Mouse (Mus musculus): ENCODE measurements around the gene Myo1e. TPM values are rescaled to one million over a fixed set of nuclear protein-coding genes. Genes with fewer than 3 reads are reported as not detected.

The Myo1e gene
- total and polyA plus RNA-seq, 3 experiments = 0.14 to 0.49 TPM; not detected in 1

DNA sequence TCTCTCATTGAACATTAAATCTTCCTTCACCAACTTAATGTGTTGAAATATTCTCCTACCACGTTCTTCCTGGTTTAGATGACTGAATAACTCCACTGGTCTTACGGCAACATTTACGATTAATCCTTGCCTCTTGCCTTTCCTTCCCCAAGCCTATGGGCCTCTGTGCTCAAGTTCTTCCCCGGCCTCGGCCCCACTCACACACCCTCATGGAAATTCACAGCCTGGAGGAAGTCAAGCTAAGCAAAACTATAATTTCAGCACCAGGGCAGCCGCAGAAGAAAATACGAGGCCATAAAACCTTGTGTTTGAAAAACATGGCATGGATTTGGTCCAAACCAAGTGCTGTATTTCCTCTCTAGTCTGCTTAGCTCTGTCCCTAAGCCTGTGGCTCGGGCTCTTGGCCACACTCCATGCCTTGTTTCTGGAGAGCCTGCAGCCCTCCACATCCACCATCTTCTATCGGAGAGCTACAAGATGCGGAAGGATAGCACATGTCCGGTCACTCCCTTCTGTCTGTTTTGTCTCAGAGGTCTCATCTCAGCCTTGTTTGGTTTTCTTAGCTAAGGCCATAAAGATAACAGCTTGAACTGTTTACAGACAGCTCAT, 124.7 kb downstream of the Myo1e start:
- DNase-seq (ENCODE audit: low spot score) = no peak
- H3K4me1 ChIP-seq (ENCODE audit: insufficient read depth, low read depth, low read length) = no peaks in the 10 kb centered on the region
- no peaks in the 10 kb centered on the region for H3K36me3 ChIP-seq (replicated peaks)
- no peak for TF ChIP-seq GATA2 (IDR thresholded peaks at IDR 0.05; ENCODE audit: borderline replicate concordance, low read depth, low read length)
- no peak for TF ChIP-seq POLR2AphosphoS5 (IDR thresholded peaks at IDR 0.05; ENCODE audit: insufficient replicate concordance, low read depth, low read length)
- TF ChIP-seq GATA1 (IDR thresholded peaks at IDR 0.05; ENCODE audit: borderline replicate concordance, low read length) = no peak
- no peak for TF ChIP-seq CTCF (IDR thresholded peaks at IDR 0.05; ENCODE audit: low read depth, low read length)
- no peak for ATAC-seq (ENCODE audit: extremely low read depth, insufficient number of reproducible peaks, low FRiP score, poor library complexity, severe bottlenecking)
- H3K4me3 ChIP-seq (ENCODE audit: low read depth, low read length) = no peak overlapping the region
- H3K9me3 ChIP-seq (replicated peaks) = no peaks in the 10 kb centered on the region
- no peaks in the 10 kb centered on the region for H3K27me3 ChIP-seq (ENCODE audit: insufficient read depth, low read length)

- no peak overlapping the region for H3K4me3 ChIP-seq (ENCODE audit: low read depth, low read length)
- H3K36me3 ChIP-seq (replicated peaks) = no peaks in the 10 kb centered on the region
- no peak for DNase-seq (ENCODE audit: low spot score)
- no peaks in the 10 kb centered on the region for H3K4me1 ChIP-seq (ENCODE audit: insufficient read depth, low read depth, low read length)
- ATAC-seq (ENCODE audit: extremely low read depth, insufficient number of reproducible peaks, low FRiP score, poor library complexity, severe bottlenecking) = no peak
- no peaks in the 10 kb centered on the region for H3K27me3 ChIP-seq (ENCODE audit: insufficient read depth, low read length)
- TF ChIP-seq TAL1 (conservative IDR thresholded peaks at IDR 0.05; ENCODE audit: low read depth, low read length) (no peak), POLR2AphosphoS5 (IDR thresholded peaks at IDR 0.05; ENCODE audit: insufficient replicate concordance, low read depth, low read length) (no peak), CTCF (IDR thresholded peaks at IDR 0.05; ENCODE audit: low read depth, low read length) (no peak), GATA2 (IDR thresholded peaks at IDR 0.05; ENCODE audit: borderline replicate concordance, low read depth, low read length) (no peak), GATA1 (IDR thresholded peaks at IDR 0.05; ENCODE audit: borderline replicate concordance, low read length) (no peak)
- H3K9me3 ChIP-seq (replicated peaks) = no peaks in the 10 kb centered on the region
Measured at GRCm38 (mm10) chr9:70338391-70338790, 131.2 kb downstream of the Myo1e start.

- no peak overlapping the region for H3K4me3 ChIP-seq (ENCODE audit: low read depth, low read length)
- no peak for ATAC-seq (ENCODE audit: extremely low read depth, insufficient number of reproducible peaks, low FRiP score, poor library complexity, severe bottlenecking)
- no peak for TF ChIP-seq GATA1 (IDR thresholded peaks at IDR 0.05; ENCODE audit: borderline replicate concordance, low read length)
- TF ChIP-seq CTCF (IDR thresholded peaks at IDR 0.05; ENCODE audit: low read depth, low read length) = no peak
- TF ChIP-seq TAL1 (conservative IDR thresholded peaks at IDR 0.05; ENCODE audit: low read depth, low read length) = no peak
- no peak for TF ChIP-seq POLR2AphosphoS5 (IDR thresholded peaks at IDR 0.05; ENCODE audit: insufficient replicate concordance, low read depth, low read length)
- TF ChIP-seq GATA2 (IDR thresholded peaks at IDR 0.05; ENCODE audit: borderline replicate concordance, low read depth, low read length) = no peak
- no peaks in the 10 kb centered on the region for H3K36me3 ChIP-seq (replicated peaks)
- no peak for DNase-seq (ENCODE audit: low spot score)
- H3K9me3 ChIP-seq (replicated peaks) = no peaks in the 10 kb centered on the region
- H3K27me3 ChIP-seq (ENCODE audit: insufficient read depth, low read length) = 0 out of 2 replicates have a peak, but pooled peaks cover 1% of the 10 kb centered on the region
- H3K4me1 ChIP-seq (ENCODE audit: insufficient read depth, low read depth, low read length) = no peaks in the 10 kb centered on the region
Measured at GRCm38 (mm10) chr9:70338894-70339293, 131.7 kb downstream of the Myo1e start.

GRCm38 (mm10) chr9:70349274-70349673, 142.1 kb downstream of the Myo1e start:
- H3K4me3 ChIP-seq (ENCODE audit: low read depth, low read length) = no peak overlapping the region
- H3K36me3 ChIP-seq (replicated peaks) = no peaks in the 10 kb centered on the region
- no peaks in the 10 kb centered on the region; the same call in 1 of the 2 replicates for H3K4me1 ChIP-seq (ENCODE audit: insufficient read depth, low read depth, low read length)
- ATAC-seq (ENCODE audit: extremely low read depth, insufficient number of reproducible peaks, low FRiP score, poor library complexity, severe bottlenecking) (no peak), DNase-seq (ENCODE audit: low spot score) (no peak)
- H3K27me3 ChIP-seq (ENCODE audit: insufficient read depth, low read length) = peaks cover 6% of the 10 kb centered on the region
- TF ChIP-seq CTCF (IDR thresholded peaks at IDR 0.05; ENCODE audit: low read depth, low read length) = no peak
- no peak for TF ChIP-seq GATA1 (IDR thresholded peaks at IDR 0.05; ENCODE audit: borderline replicate concordance, low read length)
- TF ChIP-seq TAL1 (conservative IDR thresholded peaks at IDR 0.05; ENCODE audit: low read depth, low read length) = no peak
- no peak for TF ChIP-seq GATA2 (IDR thresholded peaks at IDR 0.05; ENCODE audit: borderline replicate concordance, low read depth, low read length)
- TF ChIP-seq POLR2AphosphoS5 (IDR thresholded peaks at IDR 0.05; ENCODE audit: insufficient replicate concordance, low read depth, low read length) = no peak
- no peaks in the 10 kb centered on the region for H3K9me3 ChIP-seq (replicated peaks)

GRCm38 (mm10) chr9:70351570-70352277, 144.6 kb downstream of the Myo1e start:
- H3K36me3 ChIP-seq (replicated peaks) = no peaks in the 10 kb centered on the region
- ATAC-seq (ENCODE audit: extremely low read depth, insufficient number of reproducible peaks, low FRiP score, poor library complexity, severe bottlenecking) = no peak; the same call in 1 of the 2 replicates
- no peaks in the 10 kb centered on the region for H3K9me3 ChIP-seq (replicated peaks)
- TF ChIP-seq GATA2 (IDR thresholded peaks at IDR 0.05; ENCODE audit: borderline replicate concordance, low read depth, low read length) = no peak
- no peak for TF ChIP-seq TAL1 (conservative IDR thresholded peaks at IDR 0.05; ENCODE audit: low read depth, low read length)
- no peak for TF ChIP-seq CTCF (IDR thresholded peaks at IDR 0.05; ENCODE audit: low read depth, low read length)
- TF ChIP-seq POLR2AphosphoS5 (IDR thresholded peaks at IDR 0.05; ENCODE audit: insufficient replicate concordance, low read depth, low read length) = no peak
- TF ChIP-seq GATA1 (IDR thresholded peaks at IDR 0.05; ENCODE audit: borderline replicate concordance, low read length) = no peak
- peaks cover 12% of the 10 kb centered on the region for H3K27me3 ChIP-seq (ENCODE audit: insufficient read depth, low read length)
- H3K4me1 ChIP-seq (ENCODE audit: insufficient read depth, low read depth, low read length) = no peaks in the 10 kb centered on the region; the same call in 1 of the 2 replicates
- DNase-seq (ENCODE audit: low spot score) = no peak
- H3K4me3 ChIP-seq (ENCODE audit: low read depth, low read length) = no peak overlapping the region

DNA sequence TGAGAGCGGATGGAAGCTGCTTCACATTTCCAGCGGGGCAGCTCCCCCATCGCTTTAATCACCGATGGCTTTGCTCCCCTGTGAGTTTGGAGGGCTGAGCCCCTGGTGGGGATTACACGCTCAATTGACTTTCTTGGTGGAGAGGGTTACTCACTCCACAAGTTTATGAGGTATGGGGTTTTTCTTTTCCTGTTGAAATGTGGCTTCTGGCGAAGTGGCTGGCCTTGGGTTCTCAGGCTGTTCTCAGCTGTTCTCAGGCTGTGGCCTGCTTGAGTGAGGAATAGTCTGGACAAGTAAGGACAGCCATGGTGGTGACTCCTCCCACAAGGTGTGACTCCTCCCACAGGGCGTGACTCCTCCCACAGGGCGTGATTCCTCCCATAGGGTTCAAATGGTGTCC, 149.1 kb downstream of the Myo1e start:
- no peaks in the 10 kb centered on the region for H3K36me3 ChIP-seq (replicated peaks)
- DNase-seq (ENCODE audit: low spot score) = no peak

More for the DNA sequence above, 149.1 kb downstream of the Myo1e start:
- H3K4me1 ChIP-seq (ENCODE audit: insufficient read depth, low read depth, low read length) = no peaks in the 10 kb centered on the region; the same call in 1 of the 2 replicates
- ATAC-seq (ENCODE audit: extremely low read depth, insufficient number of reproducible peaks, low FRiP score, poor library complexity, severe bottlenecking) = no peak
- H3K9me3 ChIP-seq (replicated peaks) = no peaks in the 10 kb centered on the region
- TF ChIP-seq POLR2AphosphoS5 (IDR thresholded peaks at IDR 0.05; ENCODE audit: insufficient replicate concordance, low read depth, low read length) (no peak), GATA1 (IDR thresholded peaks at IDR 0.05; ENCODE audit: borderline replicate concordance, low read length) (no peak), CTCF (IDR thresholded peaks at IDR 0.05; ENCODE audit: low read depth, low read length) (no peak), GATA2 (IDR thresholded peaks at IDR 0.05; ENCODE audit: borderline replicate concordance, low read depth, low read length) (no peak), TAL1 (conservative IDR thresholded peaks at IDR 0.05; ENCODE audit: low read depth, low read length) (no peak)
- H3K27me3 ChIP-seq (ENCODE audit: insufficient read depth, low read length) = peaks cover 9% of the 10 kb centered on the region
- H3K4me3 ChIP-seq (ENCODE audit: low read depth, low read length) = no peak overlapping the region

All from G1E (cell line).